24 mouse cellular contexts compared by ENCODE assay signal in genomic region chr11:72325701-72326100, GRCm38 (mm10). TPM values are rescaled to one million over a fixed set of nuclear protein-coding genes. Genes with fewer than 3 reads are reported as not detected.
DNase-seq lines count a peak whose midpoint lies in the region; ATAC-seq lines count a peak whose summit lies in the region.
"Had no signal": no experiment of that assay in that cellular context is flagged by ENCODE, and none has a peak within 500 bp of the region (broad histone marks: within the 10 kb centered on the region; RNA-seq: fewer than 3 reads in every experiment).

No protein-coding gene starts in this region.

- H3K27ac ChIP-seq in hindbrain, embryonic 16.5 days (ENCODE audit: low read depth, low read length), result no peak overlapping the region
- no peak overlapping the region for H3K27ac ChIP-seq in kidney, embryonic 16.5 days (ENCODE audit: low read length)
- H3K27ac ChIP-seq: embryonic facial prominence, embryonic 12.5 days; forebrain, embryonic 15.5 days; heart, embryonic 10.5 days; hindbrain, embryonic 13.5 days had no signal

- no peak overlapping the region for H3K4me3 ChIP-seq in hindbrain, embryonic 16.5 days (ENCODE audit: low read length)
- H3K4me3 ChIP-seq in kidney, embryonic 16.5 days (ENCODE audit: low read length), result no peak overlapping the region
- H3K4me3 ChIP-seq: embryonic facial prominence, embryonic 12.5 days; forebrain, embryonic 15.5 days; heart, embryonic 10.5 days; hindbrain, embryonic 13.5 days had no signal

- DNase-seq in A20 (ENCODE audit: low read depth, low spot score) (peak; percentile 63), MEL-GATA-1-ER (ENCODE audit: extremely low read depth, low read depth) (peak; percentile 29)
- no peak for DNase-seq in urinary bladder, postnatal 25 days (ENCODE audit: low spot score)
- DNase-seq: adrenal gland, postnatal 25 days; cerebellum, adult 2 months; cerebellum, postnatal 14 days; gastrocnemius, postnatal 10 days; heart, postnatal 10 days; kidney, adult 2 months had no signal

- ATAC-seq in granulocyte monocyte progenitor cell, adult 5-6 weeks (replicated peaks; ENCODE audit: poor library complexity, severe bottlenecking), result peak; percentile 66
- ATAC-seq in hindbrain, embryonic 16.5 days, result no peak
- ATAC-seq in kidney, embryonic 16.5 days (ENCODE audit: low FRiP score, low TSS enrichment), result no peak
- ATAC-seq: activated CD4-positive, CD25-positive, alpha-beta regulatory T cell, adult 4 months; forebrain, embryonic 15.5 days; intestine, embryonic 16.5 days had no signal

- no peaks in the 10 kb centered on the region for H3K9me3 ChIP-seq in hindbrain, embryonic 16.5 days (ENCODE audit: control insufficient read depth, low read length)
- H3K9me3 ChIP-seq in kidney, embryonic 16.5 days (ENCODE audit: low read length), result no peaks in the 10 kb centered on the region
- H3K9me3 ChIP-seq: embryonic facial prominence, embryonic 12.5 days; forebrain, embryonic 15.5 days; heart, embryonic 10.5 days; hindbrain, embryonic 13.5 days had no signal

- no peaks in the 10 kb centered on the region for H3K4me1 ChIP-seq in hindbrain, embryonic 16.5 days (ENCODE audit: control insufficient read depth, insufficient read depth, low read depth, low read length)
- no peaks in the 10 kb centered on the region for H3K4me1 ChIP-seq in kidney, embryonic 16.5 days (ENCODE audit: insufficient read depth, low read length)
- H3K4me1 ChIP-seq: embryonic facial prominence, embryonic 12.5 days; forebrain, embryonic 15.5 days; heart, embryonic 10.5 days; hindbrain, embryonic 13.5 days had no signal

- H3K9ac ChIP-seq in hindbrain, embryonic 16.5 days (ENCODE audit: low read depth, low read length), result no peak overlapping the region
- H3K9ac ChIP-seq in kidney, embryonic 16.5 days (replicated peaks; ENCODE audit: low read length), result no peak overlapping the region
- H3K9ac ChIP-seq: embryonic facial prominence, embryonic 12.5 days; forebrain, embryonic 15.5 days; hindbrain, embryonic 13.5 days had no signal

- H3K36me3 ChIP-seq in hindbrain, embryonic 16.5 days (ENCODE audit: control insufficient read depth, insufficient read depth, low read length), result no peaks in the 10 kb centered on the region
- no peaks in the 10 kb centered on the region for H3K36me3 ChIP-seq in kidney, embryonic 16.5 days (ENCODE audit: insufficient read depth, low read length)
- H3K36me3 ChIP-seq: embryonic facial prominence, embryonic 12.5 days; forebrain, embryonic 15.5 days; heart, embryonic 10.5 days; hindbrain, embryonic 13.5 days had no signal

- H3K27me3 ChIP-seq in hindbrain, embryonic 16.5 days (replicated peaks; ENCODE audit: control insufficient read depth, insufficient read depth, low read length), result no peaks in the 10 kb centered on the region
- no peaks in the 10 kb centered on the region for H3K27me3 ChIP-seq in kidney, embryonic 16.5 days (ENCODE audit: insufficient read depth, low read length)
- H3K27me3 ChIP-seq: embryonic facial prominence, embryonic 12.5 days; forebrain, embryonic 15.5 days; hindbrain, embryonic 13.5 days had no signal

- H3K4me2 ChIP-seq in hindbrain, embryonic 16.5 days (ENCODE audit: low read length), result no peak overlapping the region
- no peak overlapping the region for H3K4me2 ChIP-seq in kidney, embryonic 16.5 days (replicated peaks; ENCODE audit: low read depth, low read length)
- H3K4me2 ChIP-seq: embryonic facial prominence, embryonic 12.5 days; forebrain, embryonic 15.5 days; hindbrain, embryonic 13.5 days had no signal

- WGBS in hindbrain, embryonic 16.5 days, result 90% methylated on average over 4 of the region's 4 CpGs
- 84% methylated on average over 4 of the region's 4 CpGs for WGBS in kidney, embryonic 16.5 days

RNA-seq across cellular contexts. Expression of gene Fbxo39, which starts 11.5 kb away (rescaled TPM):
- not detected in 2 replicates for total RNA-seq in granulocyte monocyte progenitor cell, adult 5-6 weeks (2014; fragmentation: Nextera tagmentation)
- not detected in 2 replicates for total RNA-seq in granulocyte monocyte progenitor cell, adult 5-6 weeks (2017)
- not detected in 2 replicates for polyA plus RNA-seq in hindbrain, embryonic 16.5 days (2015; fragmentation: Nextera tagmentation; extraction: Ambion mirVana)
- polyA plus RNA-seq in kidney, embryonic 16.5 days (2015; fragmentation: Nextera tagmentation; extraction: Ambion mirVana), result not detected in 2 replicates
- total RNA-seq: adrenal gland, adult 18-20 months; gastrocnemius, postnatal 10 days; gastrocnemius, postnatal 4 days; heart, postnatal 10 days; hematopoietic stem cell, adult 5-6 weeks had no signal
- polyA plus RNA-seq: cerebellum, adult 2 months; cortical plate, adult 2 months; embryonic facial prominence, embryonic 12.5 days; forebrain, embryonic 11.5 days; forebrain, embryonic 15.5 days; heart, embryonic 10.5 days; heart, embryonic 14.5 days; hindbrain, embryonic 13.5 days; intestine, embryonic 16.5 days had no signal

RNA-seq across cellular contexts. Expression of gene Xaf1, which starts 24.3 kb away (rescaled TPM):
- 3.6 and 8.9 TPM in 2 replicates for total RNA-seq in granulocyte monocyte progenitor cell, adult 5-6 weeks (2014; fragmentation: Nextera tagmentation)
- total RNA-seq in granulocyte monocyte progenitor cell, adult 5-6 weeks (2017), result 2.0 and 11.7 TPM in 2 replicates
- 1.1 and 2.4 TPM in 2 replicates for polyA plus RNA-seq in hindbrain, embryonic 16.5 days (2015; fragmentation: Nextera tagmentation; extraction: Ambion mirVana)
- 4.9 and 5.1 TPM in 2 replicates for polyA plus RNA-seq in kidney, embryonic 16.5 days (2015; fragmentation: Nextera tagmentation; extraction: Ambion mirVana)

RNA-seq across cellular contexts. Expression of gene Tekt1, which starts 36.5 kb away (rescaled TPM):
- total RNA-seq in granulocyte monocyte progenitor cell, adult 5-6 weeks (2014; fragmentation: Nextera tagmentation), result not detected in 2 replicates
- total RNA-seq in granulocyte monocyte progenitor cell, adult 5-6 weeks (2017), result 0.15 TPM in 1 of 2 replicates, not detected in the other
- polyA plus RNA-seq in hindbrain, embryonic 16.5 days (2015; fragmentation: Nextera tagmentation; extraction: Ambion mirVana), result 9.0 and 9.6 TPM in 2 replicates
- 6.1 and 6.5 TPM in 2 replicates for polyA plus RNA-seq in kidney, embryonic 16.5 days (2015; fragmentation: Nextera tagmentation; extraction: Ambion mirVana)
- total RNA-seq: hematopoietic stem cell, adult 5-6 weeks had no signal
- polyA plus RNA-seq: activated CD4-positive, CD25-positive, alpha-beta regulatory T cell, adult 4 months had no signal

RNA-seq across cellular contexts. Expression of gene Slc13a5, which starts 58.7 kb away (rescaled TPM):
- total RNA-seq in granulocyte monocyte progenitor cell, adult 5-6 weeks (2014; fragmentation: Nextera tagmentation), result not detected in 2 replicates
- total RNA-seq in granulocyte monocyte progenitor cell, adult 5-6 weeks (2017), result not detected in 2 replicates
- polyA plus RNA-seq in hindbrain, embryonic 16.5 days (2015; fragmentation: Nextera tagmentation; extraction: Ambion mirVana), result 3.9 and 4.2 TPM in 2 replicates
- polyA plus RNA-seq in kidney, embryonic 16.5 days (2015; fragmentation: Nextera tagmentation; extraction: Ambion mirVana), result 0.12 and 0.45 TPM in 2 replicates
- total RNA-seq: adrenal gland, adult 18-20 months; heart, postnatal 10 days; hematopoietic stem cell, adult 5-6 weeks had no signal
- polyA plus RNA-seq: activated CD4-positive, CD25-positive, alpha-beta regulatory T cell, adult 4 months; forebrain, embryonic 11.5 days had no signal
